Mouse (Mus musculus) liver, adult 2 months (tissue): Measurements from ENCODE around the gene Cuta.

Experiments used
- CTCF ChIP-seq: fragments of 200-500 bp; IDR thresholded peaks from 2 replicates; pipeline ENCODE4 v1.5.1; 2011; ENCODE audit warnings: low read depth, low read length, control low read depth
- POLR2A ChIP-seq: fragments of 200-500 bp; IDR thresholded peaks from 2 replicates; pipeline ENCODE4 v1.6.1; 2011; ENCODE audit warnings: low read length, control low read depth; ENCODE audit not compliant: insufficient read depth; ENCODE audit errors: extremely low read depth

- no peak for TF ChIP-seq CTCF
- TF ChIP-seq POLR2A = no peak
Observed at GRCm38 (mm10) chr17:26983382-26983781, 44.0 kb upstream of the Cuta start.
